Mouse (Mus musculus) forelimb bud, embryonic 11.5 days (tissue): Measurements from ENCODE around the gene Gm45837.

ENCODE experiments used
- DNase-seq: peaks from one replicate; pipeline ENCODE4 v3.0.0-alpha.2; 2012; ENCODE audit warnings: low read depth, low spot score

Gm45837 gene

GRCm38 (mm10) chr7:101410267-101410936 lies at the start of gene Gm45837:
Gm45837 (plus strand) TSS chr7:101410886.
- no peak for DNase-seq

- DNase-seq: no peak
These were observed 49.7 kb upstream of the Gm45837 start for GRCm38 (mm10) chr7:101361021-101361420.

- DNase-seq: no peak
These were observed 48.9 kb upstream of the Gm45837 start for GRCm38 (mm10) chr7:101361767-101362166.

- DNase-seq: no peak
These were observed 47.9 kb upstream of the Gm45837 start for GRCm38 (mm10) chr7:101362791-101363191.

- no peak for DNase-seq
These were observed 46.8 kb upstream of the Gm45837 start for GRCm38 (mm10) chr7:101363914-101364313.

- DNase-seq: no peak
These were observed 42.5 kb upstream of the Gm45837 start for GRCm38 (mm10) chr7:101367901-101368852.

GRCm38 (mm10) chr7:101369666-101370065 lies 41.0 kb upstream of the Gm45837 start:
- no peak for DNase-seq

- DNase-seq: no peak
These were observed 37.6 kb upstream of the Gm45837 start for GRCm38 (mm10) chr7:101373082-101373481.

GRCm38 (mm10) chr7:101374155-101374554 lies 36.5 kb upstream of the Gm45837 start:
- DNase-seq: peak; percentile 53

GRCm38 (mm10) chr7:101376701-101377340 lies 33.9 kb upstream of the Gm45837 start:
- no peak for DNase-seq

- DNase-seq: peak; percentile 67
These were observed 32.9 kb upstream of the Gm45837 start for GRCm38 (mm10) chr7:101377741-101378262.

- DNase-seq: no peak
These were observed 32.4 kb upstream of the Gm45837 start for GRCm38 (mm10) chr7:101378285-101378684.

GRCm38 (mm10) chr7:101378796-101379465 lies 31.8 kb upstream of the Gm45837 start:
- DNase-seq: no peak

GRCm38 (mm10) chr7:101379732-101380131 lies 31.0 kb upstream of the Gm45837 start:
- DNase-seq: no peak

GRCm38 (mm10) chr7:101381512-101381911 lies 29.2 kb upstream of the Gm45837 start:
- no peak for DNase-seq

GRCm38 (mm10) chr7:101382378-101382777 lies 28.3 kb upstream of the Gm45837 start:
- no peak for DNase-seq

- no peak for DNase-seq
These were observed 26.9 kb upstream of the Gm45837 start for GRCm38 (mm10) chr7:101383756-101384155.

- DNase-seq: no peak
These were observed 25.8 kb upstream of the Gm45837 start for GRCm38 (mm10) chr7:101384931-101385330.

GRCm38 (mm10) chr7:101385331-101385733 lies 25.4 kb upstream of the Gm45837 start:
- no peak for DNase-seq

GRCm38 (mm10) chr7:101385866-101386452 lies 24.7 kb upstream of the Gm45837 start:
- no peak for DNase-seq

- DNase-seq: no peak
These were observed 21.4 kb upstream of the Gm45837 start for GRCm38 (mm10) chr7:101389256-101389655.
